Mouse (Mus musculus): Measurements from ENCODE around the gene Slc10a1.

Slc10a1 gene

DNA sequence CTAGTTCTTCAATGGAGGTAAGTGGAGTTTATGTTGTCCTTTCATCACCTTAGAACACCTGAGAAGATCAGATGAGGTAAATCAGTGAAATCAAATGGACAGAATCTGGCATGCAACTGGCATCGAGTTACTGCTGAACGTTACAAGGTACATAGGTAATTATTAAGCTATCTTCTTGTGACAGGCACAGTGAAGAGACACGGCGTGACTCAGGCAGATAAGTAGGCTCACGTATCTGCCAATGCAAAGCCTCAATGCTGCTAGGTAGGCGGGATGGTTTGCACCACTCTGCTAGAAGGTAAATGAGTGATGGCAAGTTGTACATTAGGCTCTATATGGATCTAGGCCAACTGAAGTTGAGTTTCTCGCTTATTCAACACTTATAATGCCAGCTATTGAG is 38.4 kb downstream of the Slc10a1 start:
- no peak for DNase-seq (ENCODE audit: extremely low read depth, insufficient read length, low spot score)

DNA sequence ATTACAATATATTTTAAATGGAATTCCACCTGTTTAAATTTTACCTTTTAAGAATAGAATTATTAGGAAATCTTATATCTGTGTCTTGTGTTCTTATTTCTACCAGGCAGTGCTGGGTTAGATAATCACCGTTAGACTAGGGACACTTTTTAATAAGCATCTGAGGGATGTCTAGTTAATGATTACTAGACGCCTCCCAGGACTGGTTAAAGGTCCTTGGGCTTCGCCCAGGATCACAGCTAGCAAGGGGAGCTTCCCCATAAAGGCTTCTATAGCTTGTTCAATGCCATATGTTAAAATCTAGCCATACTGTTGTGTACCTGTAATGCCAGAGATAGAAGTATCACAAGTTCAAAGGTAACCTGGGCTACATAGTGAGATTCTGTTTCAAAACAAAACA is 39.6 kb downstream of the Slc10a1 start:
- DNase-seq (ENCODE audit: extremely low read depth, insufficient read length, low spot score) = no peak

DNA sequence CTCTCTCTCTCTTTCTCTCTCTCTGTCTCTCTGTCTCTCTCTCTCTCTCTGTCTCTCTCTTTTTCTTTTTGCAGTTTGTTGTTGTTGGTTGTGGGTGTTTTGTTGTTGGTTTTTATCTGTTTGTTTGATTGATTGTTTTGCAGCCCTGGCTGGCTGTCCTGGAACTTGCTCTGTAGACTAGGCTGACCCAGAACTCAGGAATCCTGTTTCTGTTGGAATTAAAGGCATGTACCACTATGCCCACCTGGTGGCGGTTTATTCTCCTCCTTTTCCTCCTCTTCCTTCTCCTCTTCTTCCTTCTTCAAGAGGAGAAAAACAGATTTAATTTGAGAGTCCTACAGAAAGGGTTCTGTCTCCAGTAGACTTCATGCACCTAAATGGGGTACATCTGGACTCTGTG is 41.0 kb downstream of the Slc10a1 start:
- DNase-seq (ENCODE audit: extremely low read depth, insufficient read length, low spot score) = no peak

DNA sequence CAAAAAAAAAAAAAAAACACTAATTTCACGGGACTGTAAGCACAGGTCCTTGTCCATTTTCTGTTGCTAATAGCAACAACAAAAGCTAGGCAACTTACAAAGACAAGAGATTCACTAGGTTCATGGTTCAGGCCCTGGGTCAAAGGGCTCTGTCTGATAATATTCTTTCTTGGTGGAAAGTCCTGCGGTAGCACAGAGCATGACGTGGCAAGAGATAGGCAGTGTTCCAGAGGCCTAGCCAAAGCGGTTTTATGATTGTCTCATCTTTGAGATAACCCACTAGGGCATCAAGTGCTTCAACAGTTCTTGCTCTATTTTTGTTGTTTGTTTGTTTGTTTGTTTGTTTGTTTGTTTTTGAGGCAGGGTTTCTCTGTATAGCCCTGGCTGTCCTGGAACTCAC is 42.0 kb downstream of the Slc10a1 start:
- no peak for DNase-seq (ENCODE audit: extremely low read depth, insufficient read length, low spot score)

DNA sequence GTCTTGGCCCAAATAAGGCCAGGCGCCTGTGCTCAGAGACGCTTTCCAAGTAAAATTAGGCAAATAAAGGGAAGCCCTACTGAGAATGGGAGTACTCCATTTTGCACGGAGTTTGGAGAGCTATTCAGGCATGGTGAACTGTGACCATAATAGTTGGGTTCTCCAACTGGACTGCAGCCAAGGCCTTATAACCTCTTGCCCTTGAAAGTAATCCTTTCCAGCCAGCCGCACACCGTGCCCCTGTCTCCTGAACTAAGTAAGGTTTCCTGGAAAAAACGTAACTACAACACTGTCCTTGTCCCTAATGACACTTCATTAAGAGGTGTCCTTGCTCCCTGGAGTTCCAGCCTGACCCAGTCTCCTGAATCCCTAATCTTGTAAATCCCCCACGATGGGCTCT is 42.6 kb downstream of the Slc10a1 start:
- no peak for DNase-seq (ENCODE audit: extremely low read depth, insufficient read length, low spot score)

DNA sequence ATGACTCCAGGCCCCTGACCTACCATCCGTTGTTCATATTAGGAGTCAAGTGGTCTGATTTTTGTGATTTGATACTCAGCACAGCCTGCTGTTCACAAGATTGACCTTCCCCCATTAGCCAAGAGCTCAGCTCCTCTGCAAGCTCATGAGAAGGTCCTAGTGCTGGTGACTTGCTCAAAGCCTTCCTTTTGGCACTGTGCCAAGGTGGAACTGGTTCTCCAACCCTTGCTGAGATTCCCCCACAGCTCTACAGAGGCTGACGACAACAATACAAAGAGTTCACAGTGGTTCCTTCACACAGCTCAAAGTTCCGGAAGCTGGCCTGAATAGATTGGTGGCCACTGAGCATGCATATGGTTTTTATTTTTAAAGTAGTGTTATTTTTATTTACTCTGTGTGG is 44.3 kb downstream of the Slc10a1 start:
- DNase-seq (ENCODE audit: extremely low read depth, insufficient read length, low spot score) = no peak

DNA sequence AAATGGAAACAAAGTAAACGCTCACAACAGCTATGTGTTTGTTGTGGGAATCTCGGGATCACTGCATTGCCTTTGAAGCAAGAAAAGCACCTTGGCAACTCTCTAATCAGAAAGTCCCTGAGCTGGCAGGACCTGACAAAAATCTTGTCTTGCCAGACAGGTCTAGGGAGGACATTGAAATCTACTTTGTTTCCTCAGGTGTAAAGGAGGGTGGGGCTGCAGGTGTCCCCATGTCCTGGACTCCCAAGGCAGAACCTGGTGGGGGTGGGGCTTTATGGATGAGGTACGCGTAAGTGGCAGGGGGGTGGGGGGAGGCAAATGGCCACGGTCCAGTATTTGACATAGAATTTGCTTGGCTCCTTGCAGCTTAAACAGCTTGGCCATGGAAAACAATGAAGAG is 44.9 kb downstream of the Slc10a1 start:
- no peak for DNase-seq (ENCODE audit: extremely low read depth, insufficient read length, low spot score)

DNA sequence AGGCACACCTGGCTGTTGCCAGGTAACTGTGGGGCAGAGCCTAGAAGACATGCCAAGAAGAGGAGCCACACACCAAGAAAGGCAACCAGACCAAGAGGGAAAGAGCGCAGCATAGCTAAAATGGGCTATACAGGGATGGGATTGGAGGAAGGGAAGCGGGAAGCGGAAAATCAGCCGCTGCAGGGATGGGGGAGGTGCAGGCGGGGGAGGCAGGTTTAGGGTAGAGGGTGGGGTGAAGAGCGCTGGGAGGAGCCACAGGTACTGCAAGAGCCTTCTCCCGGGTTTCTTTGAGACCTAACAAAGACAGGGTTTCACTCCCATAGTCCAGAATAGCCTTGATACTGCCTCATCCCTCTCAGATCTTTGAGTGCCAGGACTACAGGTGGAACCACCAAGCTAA is 45.6 kb downstream of the Slc10a1 start:
- DNase-seq (ENCODE audit: extremely low read depth, insufficient read length, low spot score) = no peak

DNA sequence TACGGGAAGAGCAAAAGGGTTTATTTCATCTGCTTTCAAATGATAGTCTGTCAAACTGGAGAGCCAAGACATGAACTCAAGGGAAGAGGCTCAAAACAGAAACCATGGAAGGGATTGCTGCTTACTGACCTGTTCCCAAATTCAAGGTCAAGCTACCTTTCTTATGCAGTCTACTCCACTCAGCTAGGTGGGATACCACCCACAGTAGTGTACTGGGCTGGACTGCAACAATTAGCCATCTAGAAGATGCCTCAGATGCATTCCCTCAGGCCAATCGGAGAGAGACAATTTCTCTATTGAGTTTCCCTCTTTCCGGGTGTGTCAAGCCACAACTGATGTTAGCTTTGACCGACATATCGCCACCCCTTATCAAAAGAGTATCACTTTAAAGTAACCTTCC is 47.2 kb downstream of the Slc10a1 start:
- DNase-seq (ENCODE audit: extremely low read depth, insufficient read length, low spot score) = no peak

DNA sequence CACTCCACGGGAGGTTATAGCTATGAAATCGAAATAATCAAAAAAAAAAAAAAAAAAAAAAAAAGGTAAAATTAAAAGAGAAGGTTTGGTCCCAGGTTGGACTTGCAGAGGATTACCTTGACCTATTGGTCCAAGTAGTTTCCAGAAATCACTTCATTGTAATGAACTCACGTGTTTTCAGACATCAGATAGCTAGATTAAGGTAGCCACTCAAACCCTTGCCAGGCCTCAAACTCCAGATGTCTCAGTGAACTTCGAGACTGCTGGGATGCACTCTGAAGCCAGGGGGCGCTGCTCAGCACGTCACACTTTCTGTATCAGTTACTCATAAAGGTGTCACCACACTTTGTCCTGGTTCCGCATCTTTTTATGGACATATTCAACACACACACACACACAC is 50.7 kb downstream of the Slc10a1 start:
- no peak for DNase-seq (ENCODE audit: extremely low read depth, insufficient read length, low spot score)

DNA sequence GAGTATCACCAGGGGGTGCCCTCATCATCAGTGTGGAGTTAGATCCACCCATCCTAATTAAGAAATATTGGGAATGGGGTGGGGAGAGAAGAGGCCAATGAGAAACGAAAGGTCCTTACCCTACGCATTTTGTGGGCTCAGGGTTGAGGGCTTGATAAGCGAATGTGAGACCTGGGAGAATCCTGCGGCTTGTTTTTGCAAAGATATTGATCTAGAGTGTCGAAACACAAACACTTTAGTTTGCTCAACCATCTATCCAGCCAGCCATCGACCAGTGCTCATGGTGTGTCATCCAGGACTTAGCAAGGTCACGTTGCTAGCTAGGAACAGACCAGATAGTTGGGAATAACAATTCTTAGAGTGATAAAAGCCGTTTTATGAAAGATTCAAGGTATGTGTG is 58.9 kb downstream of the Slc10a1 start:
- DNase-seq (ENCODE audit: extremely low read depth, insufficient read length, low spot score) = no peak

Measured in 3134 (cell line).